Mouse (Mus musculus) erythroblast, embryonic 14.5 days (primary cell): ENCODE results near the gene Acp7.

Experiments used
- GATA1 ChIP-seq: IDR thresholded peaks from 2 replicates; pipeline ENCODE4 v1.6.1; 2012; ENCODE audit warnings: low read length, inconsistent platforms, mixed read lengths
- TAL1 ChIP-seq: IDR thresholded peaks from 3 replicates; pipeline ENCODE4 v1.6.1; 2012; ENCODE audit warnings: low read length, inconsistent platforms, mixed read lengths

GRCm38 (mm10) chr7:28576271-28576914, 54.7 kb downstream of the Acp7 start:
- TF ChIP-seq GATA1 (no peak), TAL1 (no peak)
